Mouse (Mus musculus) cerebellum, postnatal 10 days (tissue): ENCODE data around the gene Bnip1.

ENCODE experiments used
- DNase-seq, 2 experiments: peaks; one replicate each; pipeline ENCODE4 v3.0.0; 2021; ENCODE audit warnings: mixed read lengths in 2 of 2

Bnip1 gene

GRCm38 (mm10) chr17:26840922-26841731, 60.3 kb downstream of the Bnip1 start:
- DNase-seq = peak in 1 of 2 experiments; percentile 14

- no peak for DNase-seq
Observed at GRCm38 (mm10) chr17:26841981-26842380, 61.1 kb downstream of the Bnip1 start.
